Mouse (Mus musculus) gastrocnemius, adult 8-10 months (tissue): ENCODE results near the gene Fyco1. TPM values are rescaled to one million over a fixed set of nuclear protein-coding genes. Genes with fewer than 3 reads are reported as not detected.
"Not testable (repeated sequence)": the region's sequence is repeated elsewhere in the genome, so short reads cannot be mapped to it uniquely, and the experiment has no call there.

Experiments
- DNase-seq, 2 experiments: peaks; one replicate each; pipeline ENCODE4 v3.0.0; 2022; ENCODE audit warnings: low spot score in 2 of 2
- total RNA-seq, 4 experiments: library from RNA; stranded (reverse); gene quantifications; 2 replicates each; pipeline ENCODE4 v1.2.4; 2022

Gene Fyco1
- total RNA-seq, 4 experiments from 2014 or later: 151 to 190 (median 177) TPM

DNA sequence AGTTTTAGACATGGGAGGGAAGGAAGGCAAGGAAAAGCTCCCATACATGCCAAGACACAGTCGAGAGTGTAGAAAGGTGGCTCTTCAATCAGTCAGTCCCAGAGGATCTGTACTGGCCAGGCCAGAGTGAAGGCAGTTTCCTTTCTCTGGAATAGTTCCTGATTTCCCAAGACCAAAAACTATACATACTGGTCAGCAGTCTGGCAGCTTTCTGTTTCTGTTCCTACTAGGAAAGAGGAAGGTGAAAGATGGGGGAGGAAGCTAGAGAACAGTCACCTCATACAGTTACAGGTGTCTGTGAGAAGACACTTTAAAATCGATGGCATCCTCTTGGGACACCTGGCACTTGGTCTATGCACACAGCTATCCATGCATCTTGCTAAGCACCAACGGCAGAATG lies 36.3 kb downstream of the Fyco1 start:
- DNase-seq: no peak

DNA sequence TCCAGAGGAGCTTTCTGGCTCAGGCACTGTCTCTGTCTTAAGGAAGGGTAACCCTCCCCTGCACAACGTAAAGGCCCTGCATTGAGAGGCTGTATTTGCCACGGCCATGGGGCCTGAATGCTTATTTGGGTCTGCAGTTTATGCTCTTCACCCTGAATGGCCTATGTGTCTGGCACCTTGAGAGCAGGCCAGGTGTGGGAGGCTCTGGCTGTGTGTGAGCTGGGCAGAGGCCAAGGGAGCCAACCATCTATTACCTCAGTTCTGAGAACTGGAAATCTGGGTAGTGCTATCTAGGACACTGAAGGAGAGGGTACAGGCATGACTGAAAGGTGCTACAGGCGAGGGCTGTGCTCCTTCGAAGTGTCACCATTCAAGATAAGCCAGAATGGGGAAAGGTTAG lies 36.9 kb downstream of the Fyco1 start:
- DNase-seq: no peak

DNA sequence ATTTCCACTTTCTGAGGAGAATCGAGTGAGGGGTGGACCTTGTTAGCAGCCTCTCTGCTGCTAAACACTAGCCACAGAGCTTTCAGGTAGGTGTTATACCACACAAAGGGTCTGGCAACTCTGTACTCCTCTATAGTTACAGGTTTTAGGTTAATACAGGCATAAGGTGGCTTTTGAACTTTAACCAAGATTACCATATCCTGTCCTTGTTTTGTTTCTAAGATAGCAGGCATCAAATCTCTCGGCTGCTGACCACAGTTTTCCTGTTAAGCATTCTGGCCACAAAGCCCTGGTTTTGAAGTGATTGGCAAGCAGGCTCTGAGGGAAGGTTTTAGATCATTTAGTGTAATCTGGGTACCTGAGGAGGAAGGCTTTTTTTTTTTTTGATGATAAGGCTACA lies 37.4 kb downstream of the Fyco1 start:
- no peak for DNase-seq

DNA sequence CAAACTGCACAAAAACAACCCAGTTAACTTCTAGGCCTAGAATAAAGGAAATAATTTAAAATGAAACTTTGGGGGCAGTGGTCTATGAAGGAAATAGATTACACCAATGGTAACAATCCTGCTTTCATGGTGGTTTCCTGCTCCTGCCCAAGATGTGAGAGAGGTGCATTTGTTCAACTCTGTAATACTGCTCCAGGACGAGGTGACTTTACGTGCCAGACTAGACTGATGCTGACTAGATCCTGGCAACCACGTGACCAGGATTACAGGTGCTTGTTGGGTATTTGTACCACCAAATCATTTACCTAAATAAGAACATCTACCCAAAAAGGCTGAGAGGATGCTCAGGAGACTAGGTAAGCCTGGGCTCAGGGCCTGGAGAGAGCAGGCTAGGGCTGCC lies 39.9 kb downstream of the Fyco1 start:
- no peak for DNase-seq

DNA sequence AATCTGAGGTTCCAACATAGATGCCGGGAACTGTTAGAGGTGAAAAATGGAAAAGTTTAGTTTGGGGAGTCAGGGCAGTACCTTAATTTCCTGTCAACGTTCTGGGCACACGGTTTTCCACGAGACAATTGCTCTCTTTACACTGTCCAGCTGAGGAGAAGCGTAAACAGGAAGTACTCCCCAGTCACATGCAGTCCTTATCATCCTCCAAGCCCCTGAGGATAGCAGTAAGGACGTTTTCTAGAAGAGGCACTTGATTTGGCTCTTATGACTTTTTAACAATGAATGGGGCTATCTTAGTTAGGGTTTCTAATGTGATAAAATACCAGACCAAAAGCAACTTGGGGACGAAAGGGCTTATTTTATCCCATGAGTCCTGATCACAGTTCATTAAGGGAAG lies 43.1 kb downstream of the Fyco1 start:
- no peak for DNase-seq

DNA sequence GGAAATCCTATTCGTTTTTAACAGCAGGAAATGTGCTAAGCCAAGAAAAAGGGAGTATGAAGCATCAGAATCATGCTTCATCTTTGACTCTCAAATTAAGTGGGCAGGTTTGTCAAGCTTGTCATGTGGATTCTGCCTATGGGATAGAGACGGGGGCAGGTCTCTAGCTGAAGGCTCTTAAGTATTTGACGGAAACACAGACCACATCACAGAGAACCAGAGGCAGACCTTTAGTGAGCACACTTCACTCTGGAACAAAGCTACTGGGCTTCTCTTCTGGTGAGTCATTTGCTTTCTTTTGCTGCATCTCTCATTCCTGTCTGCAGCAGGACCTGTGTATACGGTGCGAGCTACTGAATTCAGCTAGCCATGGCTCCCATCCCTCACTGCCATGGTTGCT lies 45.4 kb downstream of the Fyco1 start, which contains the start of gene Cxcr6:
Cxcr6 (plus strand) TSS at position 209 of the 400 bp plus-strand sequence.
- no peak for DNase-seq

DNA sequence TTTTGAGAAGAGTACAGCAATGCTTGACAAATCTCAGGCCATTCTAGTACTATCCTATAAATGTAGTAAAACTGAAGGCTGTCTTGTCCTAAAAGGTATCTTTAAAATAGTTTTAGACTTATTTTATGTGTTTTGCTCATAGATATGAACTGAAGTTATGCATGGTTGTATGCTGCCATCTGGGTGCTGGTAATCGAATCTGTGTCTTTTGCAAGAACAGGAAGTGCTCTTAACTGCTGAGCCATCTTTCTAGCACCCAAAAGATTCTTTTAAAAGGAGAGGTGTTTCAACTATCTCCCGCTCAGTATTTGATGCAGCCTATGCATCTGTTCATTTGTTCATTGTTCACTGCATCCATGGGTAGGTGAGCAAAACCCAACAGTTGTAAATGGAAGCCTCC lies 46.5 kb downstream of the Fyco1 start:
- no peak for DNase-seq

DNA sequence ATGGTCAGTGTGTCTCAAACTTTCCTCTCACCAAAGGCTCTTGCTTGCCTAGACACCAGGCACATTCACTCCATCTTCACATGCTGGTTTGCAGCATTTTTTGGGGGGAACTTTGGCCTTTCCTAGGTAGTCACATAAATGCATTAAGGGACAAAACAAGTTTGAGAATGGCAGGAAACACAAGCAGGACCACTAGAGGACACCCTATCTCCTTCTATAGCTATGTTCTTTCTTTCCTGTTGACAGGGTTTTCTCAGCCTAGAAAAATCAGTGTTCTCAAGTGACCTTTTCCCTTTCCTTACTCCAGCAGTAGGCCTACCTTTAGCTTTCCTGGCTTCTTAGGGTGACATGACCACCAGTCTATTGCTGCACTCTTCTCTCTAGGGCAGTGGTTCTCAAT lies 48.8 kb downstream of the Fyco1 start:
- no peak for DNase-seq

DNA sequence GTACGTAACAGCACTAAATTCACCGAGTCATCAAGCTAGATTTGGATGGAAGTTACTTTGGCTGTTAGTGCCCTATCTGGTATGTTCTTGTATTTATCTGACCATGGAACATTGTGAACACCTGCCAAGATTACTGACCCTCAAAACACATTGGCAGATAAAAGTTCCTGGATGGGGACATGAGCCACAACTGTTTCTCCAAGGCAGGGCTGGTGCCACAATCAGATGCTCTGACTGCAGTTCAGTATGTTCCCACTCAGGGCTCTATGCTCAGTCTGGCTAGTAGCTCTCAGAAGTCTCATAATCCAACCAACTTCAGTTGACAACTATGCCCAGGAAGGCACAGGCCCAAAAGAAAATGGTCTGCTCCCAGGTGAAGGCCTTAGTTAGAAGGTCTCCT lies 49.3 kb downstream of the Fyco1 start:
- DNase-seq: no peak

DNA sequence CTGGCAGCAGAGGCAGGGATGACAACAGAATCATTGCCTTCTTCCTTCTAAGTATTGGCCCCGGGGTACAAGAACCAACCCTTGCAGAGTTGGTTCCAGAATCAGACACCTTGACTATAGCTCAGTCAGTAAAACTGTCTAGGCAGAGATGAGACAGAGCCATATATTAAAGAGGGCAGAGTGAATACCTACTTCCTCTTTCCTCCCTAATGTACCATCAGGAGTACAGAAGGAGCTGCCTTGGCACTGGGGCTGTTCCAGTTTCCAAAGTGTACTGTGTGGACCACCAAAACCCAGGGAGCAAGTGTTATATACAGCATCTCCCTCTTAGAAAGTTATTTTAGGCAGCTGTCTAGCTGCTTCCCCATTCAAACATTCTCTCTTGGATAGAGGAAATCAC lies 50.2 kb downstream of the Fyco1 start:
- no peak for DNase-seq

DNA sequence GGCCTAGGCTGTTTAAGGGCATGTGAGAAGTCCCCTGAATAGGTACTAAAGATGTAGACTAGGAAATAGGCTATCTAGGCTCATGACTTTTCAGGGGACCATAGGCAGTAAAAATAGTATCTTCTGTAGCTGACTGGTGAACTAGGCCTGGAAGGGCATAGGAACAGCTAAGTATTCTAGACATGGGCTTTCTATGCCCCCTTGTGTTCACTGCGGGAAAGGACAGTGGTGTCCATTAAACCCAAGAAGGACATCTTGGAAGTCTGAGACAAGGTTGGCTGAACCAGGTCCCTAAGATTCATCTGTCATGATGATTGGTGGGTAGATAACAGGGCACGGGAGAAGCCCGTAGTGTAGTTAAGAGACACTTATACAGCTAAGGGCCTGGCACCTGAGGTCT lies 55.5 kb downstream of the Fyco1 start:
- DNase-seq: peak in 1 of 2 experiments; percentile 7

DNA sequence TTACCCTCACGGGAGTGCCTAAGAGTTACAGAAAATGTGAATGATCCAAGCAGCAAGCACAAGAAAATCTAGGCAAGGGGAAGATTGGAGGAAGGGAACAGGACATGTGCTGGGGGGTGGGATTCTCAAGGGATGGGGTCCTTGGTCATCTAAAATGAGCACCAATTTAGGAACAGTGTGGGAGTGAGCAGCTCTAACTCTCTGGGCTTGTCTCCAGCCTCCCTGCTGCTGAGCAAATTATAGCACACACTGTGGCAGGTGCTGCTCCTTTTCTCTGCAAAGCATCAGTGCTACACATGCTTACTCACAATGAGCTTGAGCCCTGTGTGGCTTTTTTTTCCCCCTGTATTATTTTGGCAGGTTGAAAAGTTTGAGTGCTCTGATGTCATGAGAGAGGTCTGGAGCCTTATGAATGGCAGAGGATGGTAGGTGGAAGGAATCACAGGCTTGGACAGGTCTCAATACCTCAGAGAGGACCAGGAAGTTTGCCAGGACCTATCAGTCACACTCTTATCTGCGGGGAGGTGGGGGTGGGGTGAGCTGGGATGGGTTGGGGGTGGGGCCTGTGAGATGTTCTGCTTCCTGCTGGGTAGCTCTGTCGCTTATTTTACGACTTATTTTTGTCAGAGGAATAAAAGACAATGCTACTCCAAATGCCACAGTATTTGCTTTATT lies 62.7 kb downstream of the Fyco1 start:
- DNase-seq: no peak

DNA sequence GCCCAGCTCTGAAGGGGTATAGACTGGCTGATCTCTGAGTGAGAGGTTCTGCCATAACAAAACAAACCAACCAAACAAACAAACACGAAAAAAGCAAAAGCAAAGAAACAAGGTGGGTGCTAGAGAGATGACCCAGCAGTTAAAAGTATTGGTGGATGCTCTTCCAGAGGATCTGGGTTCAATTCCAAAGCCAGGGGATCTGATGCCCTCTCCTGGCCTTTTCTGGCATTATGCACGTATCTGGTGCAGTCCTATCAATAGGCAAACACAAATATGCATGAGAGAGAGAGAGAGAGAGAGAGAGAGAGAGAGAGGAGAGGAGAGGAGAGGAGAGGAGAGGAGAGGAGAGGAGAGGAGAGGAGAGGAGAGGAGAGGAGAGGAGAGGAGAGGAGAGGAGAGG lies 78.4 kb downstream of the Fyco1 start:
- not testable (repeated sequence) for DNase-seq

DNA sequence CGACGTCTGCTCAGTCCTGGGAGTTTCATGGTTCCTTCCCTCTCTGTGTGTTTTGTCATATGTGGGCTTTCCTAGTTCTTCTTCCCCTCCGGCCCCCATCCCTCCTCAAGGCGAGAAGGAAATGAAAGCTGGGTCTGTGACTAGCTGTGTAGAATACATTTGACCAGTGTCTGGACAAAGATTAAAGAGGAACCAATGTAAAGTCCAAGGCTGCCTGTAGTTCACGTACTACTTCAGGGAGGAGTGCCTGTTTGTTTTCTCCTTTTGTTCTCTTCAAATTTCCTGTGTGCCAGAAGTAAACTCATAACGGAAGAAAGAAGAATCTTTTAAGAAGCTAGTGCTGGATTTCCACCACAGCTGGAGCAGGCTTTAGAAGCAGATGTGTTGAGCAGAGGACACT lies 82.2 kb downstream of the Fyco1 start:
- DNase-seq: no peak

DNA sequence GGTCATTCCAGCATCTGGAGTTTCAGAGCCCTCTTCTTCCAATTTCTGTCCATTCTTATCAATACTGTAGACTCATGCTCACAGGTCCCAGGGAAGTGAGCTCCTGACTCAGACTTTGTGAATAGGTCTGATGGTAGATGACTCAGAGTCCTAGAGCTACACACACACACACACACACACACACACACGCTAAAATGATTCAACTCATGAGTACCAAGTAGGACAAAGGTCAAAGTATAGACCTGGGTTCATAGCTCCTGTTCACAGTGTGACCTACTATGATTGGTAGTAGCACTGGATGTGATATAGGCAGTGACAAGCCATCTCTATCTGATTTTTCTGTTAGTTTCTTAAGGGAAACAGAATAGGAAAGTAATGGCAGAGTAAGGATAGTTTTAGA lies 83.3 kb downstream of the Fyco1 start:
- no peak for DNase-seq

DNA sequence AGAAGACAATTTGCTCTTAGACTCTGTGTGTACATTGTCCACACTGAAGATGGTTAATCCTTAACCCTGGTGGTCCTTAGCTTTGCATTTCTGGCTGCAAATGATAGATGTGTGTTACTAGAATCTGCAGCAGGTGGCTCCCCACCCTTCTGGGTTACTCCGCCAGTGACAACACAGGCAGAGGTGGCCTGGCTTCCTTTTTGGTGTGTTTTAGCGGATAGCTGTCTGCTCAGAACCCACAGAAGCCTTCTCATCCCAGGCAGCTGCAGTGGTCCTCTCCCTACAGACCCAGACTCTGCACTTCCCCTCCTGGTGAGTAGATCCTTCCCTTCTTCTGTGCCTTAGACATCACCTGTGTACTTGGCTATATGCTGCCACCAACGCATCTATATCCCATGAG lies 84.7 kb downstream of the Fyco1 start:
- DNase-seq: no peak

DNA sequence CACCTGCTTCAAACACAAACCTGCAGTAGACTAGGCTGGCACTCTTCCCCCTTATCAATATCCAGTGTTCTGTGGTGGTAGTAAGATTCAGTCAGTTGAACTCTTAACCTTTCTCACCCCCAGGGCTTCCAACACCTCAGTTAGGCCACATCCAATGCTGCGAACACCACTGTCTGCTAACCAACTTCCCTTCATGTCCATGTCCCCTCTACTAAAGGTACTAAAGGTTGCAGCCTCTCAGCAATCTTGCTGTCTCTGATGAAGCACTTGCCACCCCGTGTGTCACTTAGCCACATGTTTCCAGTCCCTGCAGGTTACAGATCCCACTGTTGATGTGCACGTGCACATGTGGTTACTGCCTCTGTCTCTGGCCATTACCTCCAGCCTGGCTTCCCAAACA lies 87.9 kb downstream of the Fyco1 start:
- DNase-seq: no peak

DNA sequence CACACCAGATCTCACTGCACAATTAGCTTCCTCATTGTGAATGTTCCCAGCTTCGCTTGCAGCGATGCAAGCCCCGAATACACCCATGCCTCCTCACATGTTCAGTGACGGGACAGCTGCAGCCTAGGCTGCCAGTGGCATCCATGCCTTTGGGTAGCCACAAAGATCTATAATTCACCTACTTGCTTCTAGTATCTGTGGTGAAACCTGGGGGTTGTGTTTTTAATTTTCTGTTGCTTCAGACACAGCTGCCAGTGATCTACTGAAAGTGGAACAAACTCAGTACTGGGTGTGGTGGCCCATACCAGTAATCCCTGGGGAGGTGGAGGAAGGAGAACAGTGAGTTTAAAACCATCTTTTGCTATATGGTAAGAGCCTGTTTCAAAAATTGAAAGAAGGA lies 88.8 kb downstream of the Fyco1 start:
- DNase-seq: no peak

DNA sequence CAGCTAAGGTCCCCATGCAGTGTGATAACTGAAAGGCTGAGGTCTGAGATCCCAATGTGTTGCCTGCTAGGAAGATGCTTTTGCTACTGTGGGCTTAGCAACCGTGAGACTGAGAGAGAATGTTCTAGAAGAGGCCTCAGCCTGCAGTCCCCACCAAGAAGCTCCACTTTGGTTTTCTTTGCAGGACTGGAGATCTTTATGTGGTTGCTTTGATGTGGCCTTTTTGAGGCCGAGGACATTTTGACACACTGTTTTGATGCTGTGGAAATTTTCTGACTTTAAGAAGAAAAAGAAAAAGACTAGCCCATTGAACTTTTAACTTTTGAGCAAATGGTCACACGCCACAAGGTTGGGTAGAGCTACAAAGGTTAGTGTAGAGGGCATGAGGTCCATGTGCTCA lies 90.9 kb downstream of the Fyco1 start:
- no peak for DNase-seq

DNA sequence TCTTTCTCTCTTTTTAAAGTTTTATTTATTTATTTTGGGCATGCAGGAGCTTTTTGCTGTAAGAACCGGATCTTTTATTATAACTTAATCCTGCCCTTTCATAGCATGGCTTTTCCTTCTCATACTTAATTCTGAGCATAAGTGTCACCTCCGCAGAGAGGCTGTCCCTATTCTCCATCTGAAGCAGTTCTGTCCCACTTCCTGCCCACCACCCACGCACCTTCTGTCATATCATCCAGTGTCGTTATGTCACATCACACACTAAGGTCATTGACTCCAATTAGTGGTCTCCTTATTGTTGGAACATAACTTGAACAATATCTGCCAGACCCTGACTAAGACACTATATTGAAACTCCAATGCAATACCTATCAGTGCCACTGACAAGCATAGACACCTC lies 93.1 kb downstream of the Fyco1 start:
- no peak for DNase-seq

DNA sequence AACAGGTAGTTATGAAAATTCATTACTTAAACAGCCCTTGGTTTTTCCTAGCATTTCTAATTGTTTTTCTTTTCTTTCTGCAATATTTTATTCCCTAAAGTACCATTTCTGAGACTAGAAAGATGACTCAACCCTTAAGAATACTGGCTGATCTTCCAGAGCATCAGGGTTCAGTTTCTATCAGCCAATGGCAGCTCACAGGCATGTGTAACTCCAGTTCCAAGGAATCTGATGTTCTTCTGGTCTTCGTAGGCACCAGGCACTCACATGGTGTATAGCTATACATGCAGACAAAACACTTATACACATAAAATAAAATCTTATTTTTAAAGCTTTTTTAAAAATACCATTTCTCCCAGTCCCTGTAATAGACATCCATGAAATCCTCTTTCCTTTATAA lies 93.5 kb downstream of the Fyco1 start:
- no peak for DNase-seq

DNA sequence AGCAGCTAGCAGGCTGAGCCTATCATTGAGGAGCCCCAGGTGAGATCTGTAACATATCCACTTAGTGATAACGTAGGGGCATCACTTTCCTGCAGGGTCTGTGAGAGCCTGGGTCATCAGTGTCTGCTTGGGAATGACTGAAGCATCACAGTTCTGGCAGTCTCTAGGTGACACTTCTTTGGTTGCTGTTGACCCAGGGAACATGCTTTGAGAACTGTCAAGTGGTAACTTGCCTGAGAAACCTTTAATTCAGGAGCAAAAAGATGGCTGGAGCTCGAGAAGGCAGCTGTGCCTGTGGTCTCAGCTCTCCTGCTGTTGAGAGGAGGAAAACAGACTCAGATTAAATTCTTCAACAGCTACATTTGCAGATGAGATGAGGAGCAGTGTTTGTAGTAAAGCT lies 94.4 kb downstream of the Fyco1 start:
- DNase-seq: no peak

DNA sequence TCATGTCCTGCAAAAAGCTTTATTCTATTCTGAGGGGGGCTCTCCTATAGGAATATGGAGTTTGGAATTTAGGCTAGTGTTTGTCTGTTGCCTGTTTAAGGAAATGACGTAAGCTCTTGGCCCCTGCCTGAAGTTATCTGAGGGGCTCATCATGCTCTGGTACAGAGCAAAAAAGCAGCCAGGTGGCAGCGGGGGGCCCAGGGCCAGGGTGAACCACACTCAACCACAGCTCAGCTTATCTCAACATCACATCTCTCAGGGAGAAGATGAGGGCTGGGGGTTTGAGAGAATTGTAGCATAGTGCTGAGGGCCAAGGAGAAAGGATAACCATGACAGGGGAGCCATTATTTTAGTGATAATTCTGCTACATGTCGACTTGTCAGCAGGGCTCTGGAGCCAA lies 94.9 kb downstream of the Fyco1 start:
- no peak for DNase-seq

DNA sequence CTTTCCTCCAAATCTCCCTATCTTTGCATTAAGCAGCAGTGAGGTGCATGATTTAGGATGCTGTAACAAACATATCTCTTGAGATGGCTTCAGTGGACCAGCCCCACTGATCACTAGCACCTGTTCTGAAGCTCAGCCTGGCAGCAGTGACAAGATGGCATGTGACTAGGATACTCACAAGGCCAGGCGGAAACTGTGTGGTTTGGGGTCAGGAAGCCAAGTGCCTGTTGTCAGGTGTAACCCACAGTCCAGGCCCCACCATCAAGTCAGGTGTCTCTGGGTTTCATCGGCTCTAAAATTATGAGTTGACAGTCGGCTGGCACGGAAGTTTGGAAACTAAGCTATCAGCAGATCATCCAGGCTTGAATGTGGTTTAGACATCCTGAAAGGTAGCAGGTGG lies 97.4 kb downstream of the Fyco1 start:
- DNase-seq: no peak
